20 mouse cellular contexts compared by ENCODE assay signal in the genomic region with DNA sequence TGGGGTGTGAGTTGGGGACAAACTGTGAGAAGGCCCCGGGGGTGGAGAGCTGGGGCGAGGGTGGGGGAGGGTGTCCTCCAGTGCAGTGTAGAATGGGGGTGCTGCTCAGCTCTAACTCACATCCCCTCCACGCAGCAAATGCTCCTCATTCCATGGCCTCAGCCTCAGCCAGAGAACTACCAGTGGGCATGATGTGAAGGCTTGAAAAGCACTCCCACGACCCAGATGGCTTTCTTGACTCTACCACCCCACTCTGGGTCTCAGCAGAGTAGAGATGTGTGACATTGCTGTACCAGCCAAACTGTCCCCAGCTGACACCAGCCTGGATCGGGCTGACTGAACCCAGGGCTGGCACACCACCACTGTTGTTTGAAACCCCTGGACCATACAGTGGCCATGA. TPM values are rescaled to one million over a fixed set of nuclear protein-coding genes. Genes with fewer than 3 reads are reported as not detected.
"Had no signal": no experiment of that assay in that cellular context is flagged by ENCODE, and none has a peak within 500 bp of the region (broad histone marks: within the 10 kb centered on the region; RNA-seq: fewer than 3 reads in every experiment).

No protein-coding gene starts in this region.

- H3K4me2 ChIP-seq: intestine, embryonic 15.5 days; liver, embryonic 12.5 days; liver, embryonic 15.5 days; lung, embryonic 15.5 days; midbrain, embryonic 13.5 days; stomach, embryonic 15.5 days had no signal

- H3K4me3 ChIP-seq: intestine, embryonic 15.5 days; left cerebral cortex, adult 2 months; liver, embryonic 12.5 days; liver, embryonic 15.5 days; lung, embryonic 15.5 days; midbrain, embryonic 13.5 days; stomach, embryonic 15.5 days had no signal

- DNase-seq: kidney, adult 11 months; kidney, adult 8-10 months; kidney, postnatal 14 days; lung, adult 18-20 months; right cerebral cortex, postnatal 25 days; spleen, adult 18-20 months; thymus, adult 2 months; thymus, postnatal 14 days; thymus, postnatal 4 days had no signal

- H3K9ac ChIP-seq: intestine, embryonic 15.5 days; liver, embryonic 12.5 days; liver, embryonic 15.5 days; lung, embryonic 15.5 days; midbrain, embryonic 13.5 days; stomach, embryonic 15.5 days had no signal

- ATAC-seq: intestine, embryonic 15.5 days; liver, embryonic 12.5 days; midbrain, embryonic 13.5 days had no signal

- H3K27me3 ChIP-seq: intestine, embryonic 15.5 days; liver, embryonic 12.5 days; lung, embryonic 15.5 days; midbrain, embryonic 13.5 days; stomach, embryonic 15.5 days had no signal

- H3K9me3 ChIP-seq: intestine, embryonic 15.5 days; liver, embryonic 12.5 days; liver, embryonic 15.5 days; lung, embryonic 15.5 days; midbrain, embryonic 13.5 days; stomach, embryonic 15.5 days had no signal

- H3K27ac ChIP-seq: intestine, embryonic 15.5 days; left cerebral cortex, adult 2 months; liver, embryonic 12.5 days; liver, embryonic 15.5 days; lung, embryonic 15.5 days; macrophage; midbrain, embryonic 13.5 days; stomach, embryonic 15.5 days had no signal

- H3K4me1 ChIP-seq: intestine, embryonic 15.5 days; liver, embryonic 12.5 days; liver, embryonic 15.5 days; midbrain, embryonic 13.5 days; stomach, embryonic 15.5 days had no signal

RNA-seq across cellular contexts. Expression of gene Elf5, which starts 41.1 kb away (rescaled TPM):
- polyA plus RNA-seq: liver, embryonic 12.5 days; macrophage; midbrain, embryonic 13.5 days; midbrain, postnatal 0 days; neural tube, embryonic 11.5 days; neural tube, embryonic 14.5 days had no signal
